Mouse (Mus musculus) CH12.LX (cell line): ENCODE measurements around the gene Fam19a5.

Experiments used
- CTCF ChIP-seq, 2 experiments: IDR thresholded peaks in 1 of 2; conservative IDR thresholded peaks in 1 of 2; 2 replicates each; pipeline ENCODE4 v1.5.1; 2011 to 2012; ENCODE audit warnings: low read depth in 2 of 2, low read length in 2 of 2, improper control_type of control experiment in 1 of 2, inconsistent platforms in 1 of 2, mild to moderate bottlenecking in 1 of 2, moderate library complexity in 1 of 2
- E2F4 ChIP-seq: IDR thresholded peaks from 2 replicates; pipeline ENCODE4 v1.6.1; 2011; ENCODE audit warnings: low read depth, low read length, improper control_type of control experiment; ENCODE audit not compliant: insufficient replicate concordance
- EP300 ChIP-seq: IDR thresholded peaks from 2 replicates; pipeline ENCODE4 v1.6.1; 2011; ENCODE audit warnings: low read length, improper control_type of control experiment
- HCFC1 ChIP-seq: IDR thresholded peaks from 2 replicates; pipeline ENCODE4 v1.6.1; 2012; ENCODE audit warnings: low read depth, mild to moderate bottlenecking, inconsistent platforms, low read length, improper control_type of control experiment
- IRF4 ChIP-seq: IDR thresholded peaks from 2 replicates; pipeline ENCODE4 v1.6.1; 2014; ENCODE audit warnings: low read depth, mild to moderate bottlenecking, inconsistent platforms, low read length, improper control_type of control experiment
- NRF1 ChIP-seq: IDR thresholded peaks from 2 replicates; pipeline ENCODE4 v1.6.1; 2014; ENCODE audit warnings: low read depth, mild to moderate bottlenecking, inconsistent platforms, low read length, improper control_type of control experiment, moderate library complexity
- POLR2A ChIP-seq: IDR thresholded peaks from 2 replicates; pipeline ENCODE4 v1.6.1; 2011; ENCODE audit warnings: low read depth, mild to moderate bottlenecking, improper control_type of control experiment, low read length
- ZMIZ1 ChIP-seq: IDR thresholded peaks from 2 replicates; pipeline ENCODE4 v1.6.1; 2012; ENCODE audit warnings: low read depth, mild to moderate bottlenecking, inconsistent platforms, low read length, improper control_type of control experiment

GRCm38 (mm10) chr15:87723455-87723986 lies 179.4 kb downstream of the Fam19a5 start:
- TF ChIP-seq POLR2A (no peak), HCFC1 (no peak), CTCF (conservative IDR thresholded peaks at IDR 0.05 in 1 of 2, IDR thresholded peaks at IDR 0.05 in 1 of 2; ENCODE audit: low read depth in 2 of 2, low read length in 2 of 2) (no peak), IRF4 (no peak), ZMIZ1 (no peak), E2F4 (no peak), EP300 (no peak), NRF1 (no peak)
